Mouse (Mus musculus) forebrain, embryonic 16.5 days (tissue): ENCODE results near the gene Efcab12. TPM values are rescaled to one million over a fixed set of nuclear protein-coding genes. Genes with fewer than 3 reads are reported as not detected.

Experiments
- ATAC-seq: fragments of 200-750 bp; cut with Nextera tagmentation; 2 replicates; pipeline ENCODE4 v1.8.0; 2017; ENCODE audit warnings: mild to moderate bottlenecking, moderate library complexity
- H3K27ac ChIP-seq: fragments of 300-500 bp; sonication (generic); 2 replicates; pipeline ENCODE4 v1.5.1; 2014; ENCODE audit warnings: low read length, control low read depth
- H3K27me3 ChIP-seq: fragments of 300-500 bp; sonication (generic); replicated peaks from 2 replicates; pipeline ENCODE4 v1.6.1; 2014; ENCODE audit warnings: low read length; ENCODE audit not compliant: control insufficient read depth, insufficient read depth
- H3K36me3 ChIP-seq: fragments of 300-500 bp; sonication (generic); 2 replicates; pipeline ENCODE4 v1.6.1; 2014; ENCODE audit not compliant: control insufficient read depth, insufficient read depth
- H3K4me1 ChIP-seq: fragments of 300-500 bp; sonication (generic); replicated peaks from 2 replicates; pipeline ENCODE4 v1.6.1; 2014; ENCODE audit warnings: low read length; ENCODE audit not compliant: control insufficient read depth, insufficient read depth
- H3K4me2 ChIP-seq: fragments of 300-500 bp; sonication (generic); 2 replicates; pipeline ENCODE4 v1.6.1; 2014; ENCODE audit warnings: mild to moderate bottlenecking, low read length, control low read depth
- H3K4me3 ChIP-seq: fragments of 300-500 bp; sonication (generic); replicated peaks from 2 replicates; pipeline ENCODE4 v1.5.1; 2014; ENCODE audit warnings: mild to moderate bottlenecking, low read length, control low read depth
- H3K9ac ChIP-seq: fragments of 300-500 bp; sonication (generic); replicated peaks from 2 replicates; pipeline ENCODE4 v1.6.1; 2014; ENCODE audit warnings: low read depth, low read length, control low read depth
- H3K9me3 ChIP-seq: fragments of 300-500 bp; sonication (generic); 2 replicates; pipeline ENCODE4 v1.6.1; 2016; ENCODE audit warnings: low read length; ENCODE audit not compliant: control insufficient read depth
- WGBS: fragments of 180-500 bp; shearing (Covaris S2); extraction: QIAGEN DNeasy Blood & Tissue Kit; methylation state at CpG from one replicate; pipeline ENCODE4 v1.1.7; 2014; 5-methylcytosine and 5-hydroxymethylcytosine counted together
- polyA plus RNA-seq: library from polyadenylated mRNA; unstranded; fragments of >200 nt; fragmentation: Nextera tagmentation; extraction: Ambion mirVana; gene quantifications from 2 replicates; pipeline ENCODE4 v1.2.1, GENCODE M21; 2015

Gene Efcab12
- polyA plus RNA-seq, 1 experiment from 2014 or later: 1.8 TPM

GRCm38 (mm10) chr6:115804432-115805192 lies 33.6 kb downstream of the Efcab12 start:
- Histone ChIP-seq H3K9me3 (no peaks in the 10 kb centered on the region), H3K4me3 (no peak overlapping the region), H3K4me2 (no peak overlapping the region), H3K9ac (no peak overlapping the region), H3K36me3 (peaks cover 32% of the 10 kb centered on the region), H3K27ac (no peak overlapping the region), H3K27me3 (no peaks in the 10 kb centered on the region), H3K4me1 (peaks cover 22% of the 10 kb centered on the region)
- no peak for ATAC-seq
- WGBS: 62% methylated on average over 10 of the region's 10 CpGs

- WGBS: 43% methylated on average over 16 of the region's 16 CpGs
- H3K36me3 ChIP-seq: peaks cover 38% of the 10 kb centered on the region
These were observed 34.5 kb downstream of the Efcab12 start for GRCm38 (mm10) chr6:115803541-115804382.

GRCm38 (mm10) chr6:115801811-115802210 lies 36.4 kb downstream of the Efcab12 start:
- no peaks in the 10 kb centered on the region for H3K9me3 ChIP-seq
- H3K27ac ChIP-seq: no peak overlapping the region
- no peak for ATAC-seq
- H3K4me1 ChIP-seq: peaks cover 10% of the 10 kb centered on the region
- 100% methylated on average over 3 of the region's 3 CpGs for WGBS
- no peak overlapping the region for H3K4me3 ChIP-seq
- no peak overlapping the region for H3K9ac ChIP-seq
- no peak overlapping the region for H3K4me2 ChIP-seq
- H3K36me3 ChIP-seq: peaks cover 55% of the 10 kb centered on the region
- no peaks in the 10 kb centered on the region for H3K27me3 ChIP-seq

More at GRCm38 (mm10) chr6:115803541-115804382, 34.5 kb downstream of the Efcab12 start:
- no peak overlapping the region for H3K4me2 ChIP-seq
- no peak overlapping the region for H3K4me3 ChIP-seq
- H3K9ac ChIP-seq: no peak overlapping the region
- no peaks in the 10 kb centered on the region for H3K27me3 ChIP-seq
- H3K9me3 ChIP-seq: no peaks in the 10 kb centered on the region
- no peak overlapping the region for H3K27ac ChIP-seq
- peak; percentile 19; the same call in 1 of the 2 replicates for ATAC-seq
- H3K4me1 ChIP-seq: peaks cover 20% of the 10 kb centered on the region

GRCm38 (mm10) chr6:115792691-115793215 lies 45.5 kb downstream of the Efcab12 start:
- no peak for ATAC-seq
- Histone ChIP-seq H3K9ac (no peak overlapping the region), H3K9me3 (no peaks in the 10 kb centered on the region), H3K27me3 (no peaks in the 10 kb centered on the region), H3K4me2 (no peak overlapping the region), H3K4me3 (no peak overlapping the region), H3K27ac (no peak overlapping the region), H3K36me3 (peaks cover 41% of the 10 kb centered on the region), H3K4me1 (no peaks in the 10 kb centered on the region)
- 86% methylated on average over 21 of the region's 21 CpGs for WGBS

GRCm38 (mm10) chr6:115791842-115792686 lies 46.1 kb downstream of the Efcab12 start:
- no peaks in the 10 kb centered on the region for H3K27me3 ChIP-seq
- no peak overlapping the region for H3K27ac ChIP-seq
- ATAC-seq: no peak
- H3K36me3 ChIP-seq: peaks cover 39% of the 10 kb centered on the region
- no peaks in the 10 kb centered on the region for H3K4me1 ChIP-seq
- 87% methylated on average over 34 of the region's 34 CpGs for WGBS
- H3K4me2 ChIP-seq: no peak overlapping the region
- H3K4me3 ChIP-seq: no peak overlapping the region
- H3K9me3 ChIP-seq: no peaks in the 10 kb centered on the region
- H3K9ac ChIP-seq: no peak overlapping the region

- H3K27ac ChIP-seq: no peak overlapping the region
- H3K27me3 ChIP-seq: no peaks in the 10 kb centered on the region
- no peak overlapping the region for H3K4me2 ChIP-seq
- no peaks in the 10 kb centered on the region for H3K4me1 ChIP-seq
- no peak overlapping the region for H3K9ac ChIP-seq
- H3K9me3 ChIP-seq: no peaks in the 10 kb centered on the region
- no peak for ATAC-seq
- peaks cover 30% of the 10 kb centered on the region for H3K36me3 ChIP-seq
- WGBS: 81% methylated on average over 10 of the region's 10 CpGs
- no peak overlapping the region for H3K4me3 ChIP-seq
These were observed 47.2 kb downstream of the Efcab12 start for GRCm38 (mm10) chr6:115791016-115791415.

GRCm38 (mm10) chr6:115782781-115783180 lies 55.4 kb downstream of the Efcab12 start:
- ATAC-seq: no peak
- Histone ChIP-seq H3K36me3 (peaks cover 28% of the 10 kb centered on the region), H3K27ac (no peak overlapping the region), H3K9ac (no peak overlapping the region), H3K27me3 (no peaks in the 10 kb centered on the region), H3K9me3 (no peaks in the 10 kb centered on the region), H3K4me3 (no peak overlapping the region), H3K4me2 (no peak overlapping the region), H3K4me1 (no peaks in the 10 kb centered on the region)
- 92% methylated on average over 3 of the region's 3 CpGs for WGBS

- 63% methylated on average over 9 of the region's 9 CpGs for WGBS
- Histone ChIP-seq H3K4me3 (no peak overlapping the region; the same call in 1 of the 2 replicates), H3K9ac (peak overlapping the region; percentile 0; the same call in 1 of the 2 replicates)
These were observed 61.8 kb downstream of the Efcab12 start for GRCm38 (mm10) chr6:115776363-115776762.

More at GRCm38 (mm10) chr6:115776363-115776762, 61.8 kb downstream of the Efcab12 start:
- peaks cover 24% of the 10 kb centered on the region for H3K4me1 ChIP-seq
- H3K27me3 ChIP-seq: no peaks in the 10 kb centered on the region
- peak overlapping the region; percentile 82 for H3K4me2 ChIP-seq
- ATAC-seq: no peak
- no peaks in the 10 kb centered on the region for H3K9me3 ChIP-seq
- 0 out of 2 replicates have a peak, but pooled peaks cover under 1% of the 10 kb centered on the region for H3K36me3 ChIP-seq
- no peak overlapping the region for H3K27ac ChIP-seq
